Mouse (Mus musculus) ES-E14 (cell line): ENCODE measurements at regions not wholly inside any gene's neighbourhood (a gene's known extent, or its start where the extent isn't known, plus 50 kb on each side); places are given as distances from the start of the nearest gene placed in this dataset.

Source experiments
- HCFC1 ChIP-seq: IDR thresholded peaks from 2 replicates; pipeline ENCODE4 v1.6.1; 2012; ENCODE audit warnings: low read length, inconsistent platforms, borderline replicate concordance; ENCODE audit not compliant: insufficient read depth
- ZC3H11A ChIP-seq: IDR thresholded peaks from 2 replicates; pipeline ENCODE4 v1.6.1; 2012; ENCODE audit warnings: low read depth, mild to moderate bottlenecking, inconsistent platforms, low read length, borderline replicate concordance

DNA sequence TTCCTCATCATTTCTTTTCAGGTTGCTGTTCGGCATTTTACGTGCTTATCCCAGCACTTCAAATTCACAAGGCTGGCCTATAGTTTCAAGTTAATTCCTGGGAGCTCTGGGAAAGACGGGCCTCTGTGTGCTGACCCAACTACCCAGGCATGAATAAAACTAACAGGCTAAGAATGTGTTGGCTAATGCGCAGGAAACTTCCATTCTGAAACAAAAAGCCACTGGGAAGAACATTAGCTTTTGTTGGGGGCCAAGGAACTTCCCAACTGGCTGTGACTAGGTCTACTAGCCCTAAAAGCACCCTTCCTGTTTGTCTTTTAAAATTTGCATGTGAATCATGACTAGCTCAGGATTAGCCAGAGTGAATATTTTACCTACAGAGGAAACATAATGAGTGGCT is 612.8 kb downstream of the Tns3 start:
- no peak for TF ChIP-seq HCFC1
- TF ChIP-seq ZC3H11A: no peak
